Mouse (Mus musculus) limb, embryonic 10.5 days (tissue): ENCODE measurements around the gene Cma2. TPM values are rescaled to one million over a fixed set of nuclear protein-coding genes. Genes with fewer than 3 reads are reported as not detected.
"Not testable (repeated sequence)": the region's sequence is repeated elsewhere in the genome, so short reads cannot be mapped to it uniquely, and the experiment has no call there.

Source experiments
- DNase-seq: peaks from one replicate; pipeline ENCODE4 v3.0.0-alpha.2; 2017; ENCODE audit warnings: low spot score
- H3K27ac ChIP-seq: fragments of 300-500 bp; sonication (generic); 2 replicates; pipeline ENCODE4 v1.5.1; 2016; ENCODE audit warnings: mild to moderate bottlenecking
- H3K27me3 ChIP-seq: fragments of 300-500 bp; sonication (generic); 2 replicates; pipeline ENCODE4 v1.6.1; 2016; ENCODE audit warnings: low read depth, mild to moderate bottlenecking; ENCODE audit not compliant: poor library complexity, severe bottlenecking
- H3K36me3 ChIP-seq: fragments of 300-500 bp; sonication (generic); 2 replicates; pipeline ENCODE4 v1.6.1; 2016; ENCODE audit warnings: mild to moderate bottlenecking, moderate library complexity
- H3K4me1 ChIP-seq: fragments of 300-500 bp; sonication (generic); 2 replicates; pipeline ENCODE4 v1.6.1; 2016
- H3K4me3 ChIP-seq: fragments of 300-500 bp; sonication (generic); 2 replicates; pipeline ENCODE4 v1.5.1; 2016; ENCODE audit warnings: mild to moderate bottlenecking, moderate library complexity
- H3K9me3 ChIP-seq: fragments of 300-500 bp; sonication (generic); replicated peaks from 2 replicates; pipeline ENCODE4 v1.6.1; 2016; ENCODE audit warnings: mild to moderate bottlenecking
- WGBS: fragments of 180-500 bp; shearing (Covaris S2); methylation state at CpG from one replicate; pipeline ENCODE4 v1.1.7; 2016; 5-methylcytosine and 5-hydroxymethylcytosine counted together
- polyA plus RNA-seq: library from polyadenylated mRNA; unstranded; fragments of >200 nt; fragmentation: Nextera tagmentation; extraction: Ambion mirVana; gene quantifications from 2 replicates; pipeline ENCODE4 v1.2.1, GENCODE M21; 2016

Cma2 gene
- polyA plus RNA-seq, 1 experiment from 2014 or later: not detected

- H3K27me3 ChIP-seq: 0 out of 2 replicates have a peak, but pooled peaks cover 5% of the 10 kb centered on the region
- no peaks in the 10 kb centered on the region for H3K9me3 ChIP-seq
- H3K36me3 ChIP-seq: no peaks in the 10 kb centered on the region
- no peak overlapping the region for H3K4me3 ChIP-seq
- DNase-seq: peak; percentile 26
- H3K4me1 ChIP-seq: 0 out of 2 replicates have a peak, but pooled peaks cover 3% of the 10 kb centered on the region
- 74% methylated on average over 2 of the region's 2 CpGs for WGBS
- no peak overlapping the region for H3K27ac ChIP-seq
These were observed 4.4 kb upstream of the Cma2 start for GRCm38 (mm10) chr14:55946269-55946969.

DNA sequence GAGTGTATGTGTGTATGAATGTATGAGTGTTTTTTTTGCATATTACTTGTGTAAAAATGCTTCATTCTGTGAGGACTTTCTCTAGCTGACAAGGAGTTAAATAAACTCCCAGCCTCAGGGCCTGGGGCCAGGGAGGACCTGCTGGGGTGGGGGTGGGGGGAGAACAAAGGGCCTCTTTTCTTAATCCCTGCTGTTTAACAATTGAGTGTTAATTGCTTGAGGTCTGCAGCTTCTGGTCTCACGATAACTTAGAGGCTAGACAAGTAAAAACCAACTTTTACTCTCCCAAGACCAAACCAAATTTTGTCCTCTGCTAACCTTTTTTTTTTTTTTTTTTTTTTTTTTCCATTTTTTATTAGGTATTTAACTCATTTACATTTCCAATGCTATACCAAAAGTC, 12.5 kb downstream of the Cma2 start:
- DNase-seq: peak; percentile 41
- no peak overlapping the region for H3K4me3 ChIP-seq
- H3K4me1 ChIP-seq: peaks cover 8% of the 10 kb centered on the region
- H3K27ac ChIP-seq: no peak overlapping the region
- H3K36me3 ChIP-seq: no peaks in the 10 kb centered on the region
- H3K27me3 ChIP-seq: no peaks in the 10 kb centered on the region
- no peaks in the 10 kb centered on the region for H3K9me3 ChIP-seq
- WGBS: 0% methylated on average over 1 of the region's 1 CpGs

- not testable (repeated sequence) for H3K27me3 ChIP-seq, DNase-seq, H3K4me1 ChIP-seq, H3K4me3 ChIP-seq, H3K27ac ChIP-seq, H3K36me3 ChIP-seq, H3K9me3 ChIP-seq
- 57% methylated on average over 2 of the region's 2 CpGs for WGBS
These were observed 13.1 kb downstream of the Cma2 start for GRCm38 (mm10) chr14:55963900-55964299.

DNA sequence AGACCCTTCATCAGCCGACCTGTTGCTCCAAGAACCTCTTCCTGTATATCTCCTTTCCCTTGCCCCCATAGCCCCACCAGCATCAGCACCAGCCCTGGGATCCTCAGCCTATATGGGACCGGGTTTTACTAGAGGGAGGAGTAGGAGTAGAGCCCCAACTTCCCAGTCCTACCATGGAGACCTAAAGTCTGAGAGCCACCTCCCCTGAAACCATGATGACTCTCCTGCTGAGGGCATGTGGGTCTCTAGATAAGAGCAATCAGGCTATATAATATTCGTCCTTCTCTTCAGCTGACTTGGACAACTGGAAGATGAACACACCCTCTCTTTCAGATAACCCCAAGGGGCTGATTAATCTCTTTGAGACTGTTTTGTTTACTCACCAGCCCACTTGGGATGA, 36.7 kb downstream of the Cma2 start:
- DNase-seq, H3K9me3 ChIP-seq, H3K27ac ChIP-seq, H3K4me3 ChIP-seq, H3K4me1 ChIP-seq, H3K36me3 ChIP-seq, H3K27me3 ChIP-seq: not testable (repeated sequence)
- 91% methylated on average over 2 of the region's 3 CpGs for WGBS

- Histone ChIP-seq H3K27ac (no peak overlapping the region), H3K4me1 (no peaks in the 10 kb centered on the region), H3K36me3 (no peaks in the 10 kb centered on the region), H3K9me3 (no peaks in the 10 kb centered on the region), H3K4me3 (no peak overlapping the region), H3K27me3 (no peaks in the 10 kb centered on the region)
- WGBS: 65% methylated on average over 3 of the region's 3 CpGs
- DNase-seq: no peak
These were observed 62.4 kb downstream of the Cma2 start for GRCm38 (mm10) chr14:56013147-56013546.

DNA sequence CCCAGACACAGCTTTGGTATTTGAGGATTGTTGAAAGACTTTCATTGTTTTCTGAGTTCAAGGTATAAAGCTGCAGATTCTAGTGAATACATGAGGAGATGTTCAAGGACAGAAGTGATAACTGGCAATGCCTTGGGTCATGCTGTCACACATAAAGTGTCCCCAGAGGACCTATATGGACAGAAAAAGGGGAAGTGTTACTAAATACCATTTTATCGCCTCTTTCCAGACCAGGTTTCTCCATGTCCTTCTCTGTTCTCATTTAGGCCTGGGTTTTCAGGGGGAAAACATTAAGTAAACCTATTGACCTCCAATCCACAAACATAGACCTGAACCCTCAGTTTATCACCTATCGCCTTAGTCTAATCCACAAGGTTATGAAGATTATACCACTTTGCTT, 63.1 kb downstream of the Cma2 start:
- Histone ChIP-seq H3K9me3 (no peaks in the 10 kb centered on the region), H3K27ac (no peak overlapping the region), H3K36me3 (no peaks in the 10 kb centered on the region), H3K27me3 (no peaks in the 10 kb centered on the region), H3K4me3 (no peak overlapping the region), H3K4me1 (no peaks in the 10 kb centered on the region)
- WGBS: 92% methylated on average over 2 of the region's 2 CpGs
- no peak for DNase-seq

DNA sequence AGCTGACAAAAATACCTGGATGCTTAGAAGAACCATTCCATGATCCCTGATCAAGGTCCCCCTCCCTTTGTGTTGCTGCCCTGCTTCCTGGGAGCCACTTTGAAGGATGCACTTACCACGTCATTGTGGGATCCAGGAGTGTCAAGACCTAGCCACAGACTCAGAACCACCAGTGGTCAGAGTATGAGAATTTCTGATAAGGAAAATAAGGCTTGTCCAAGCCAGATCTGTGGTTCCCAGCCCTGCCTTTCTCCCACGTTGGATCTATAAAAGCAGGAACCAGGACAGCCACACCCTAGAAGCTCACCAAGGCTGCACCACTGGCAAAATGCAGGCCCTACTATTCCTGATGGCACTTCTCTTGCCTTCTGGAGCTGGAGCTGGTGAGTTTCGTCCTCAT, 66.9 kb downstream of the Cma2 start, which contains the start of gene Mcpt1:
Mcpt1 (plus strand) TSS at position 301 of the 400 bp plus-strand sequence.
- 75% methylated on average over 3 of the region's 3 CpGs for WGBS
- not testable (repeated sequence) for H3K4me1 ChIP-seq, H3K36me3 ChIP-seq, H3K9me3 ChIP-seq, H3K27ac ChIP-seq, DNase-seq, H3K27me3 ChIP-seq, H3K4me3 ChIP-seq

DNA sequence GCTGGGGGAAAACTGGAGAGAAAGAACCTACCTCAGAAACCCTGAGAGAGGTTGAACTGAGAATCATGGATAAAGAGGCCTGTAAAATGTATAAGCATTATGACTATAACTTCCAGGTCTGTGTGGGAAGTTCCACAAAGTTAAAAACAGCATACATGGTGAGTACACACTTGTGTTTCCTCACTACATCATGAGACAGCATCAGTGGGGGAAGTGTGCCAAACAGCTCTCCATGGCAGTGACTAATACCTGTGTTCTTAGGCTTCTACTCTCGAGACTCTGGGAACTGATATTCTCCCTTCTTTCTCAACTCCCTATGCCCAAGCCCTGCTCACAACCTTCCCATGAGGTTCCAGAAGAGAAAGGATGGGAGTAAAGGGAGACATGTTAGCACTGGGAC, 68.7 kb downstream of the Cma2 start:
- Histone ChIP-seq H3K9me3 (no peaks in the 10 kb centered on the region), H3K27me3 (no peaks in the 10 kb centered on the region), H3K4me1 (no peaks in the 10 kb centered on the region), H3K27ac (no peak overlapping the region), H3K4me3 (no peak overlapping the region), H3K36me3 (no peaks in the 10 kb centered on the region)
- no peak for DNase-seq
- WGBS: 91% methylated on average over 1 of the region's 1 CpGs

DNA sequence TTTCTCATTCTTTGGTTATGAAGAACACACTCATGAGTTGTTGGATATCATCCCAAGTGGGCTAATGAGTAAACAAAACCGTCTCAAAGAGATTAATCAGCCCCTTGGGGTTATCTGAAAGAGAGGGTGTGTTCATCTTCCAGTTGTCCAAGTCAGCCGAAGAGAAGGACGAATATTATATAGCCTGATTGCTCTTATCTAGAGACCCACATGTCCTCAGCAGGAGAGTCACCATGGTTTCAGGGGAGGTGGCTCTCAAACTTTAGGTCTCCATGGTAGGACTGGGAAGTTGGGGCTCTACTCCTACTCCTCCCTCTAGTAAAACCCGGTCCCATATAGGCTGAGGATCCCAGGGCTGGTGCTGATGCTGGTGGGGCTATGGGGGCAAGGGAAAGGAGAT, 70.5 kb downstream of the Cma2 start:
- H3K27ac ChIP-seq, H3K36me3 ChIP-seq, H3K4me1 ChIP-seq, H3K4me3 ChIP-seq, H3K9me3 ChIP-seq, H3K27me3 ChIP-seq, DNase-seq: not testable (repeated sequence)
- WGBS: 79% methylated on average over 4 of the region's 4 CpGs

Other genes starting within 250 kb of the Cma2 start
- gene Tgm1, start 237.1 kb upstream of the Cma2 start, polyA plus RNA-seq: 1.5 and 1.9 TPM in 2 replicates
- gene Rabggta, start 228.7 kb upstream of the Cma2 start, polyA plus RNA-seq: 27.3 and 29.7 TPM in 2 replicates
- 65.2 and 67.4 TPM in 2 replicates for gene Dhrs1, start 205.3 kb upstream of the Cma2 start, polyA plus RNA-seq
- gene Nop9, start 205.3 kb upstream of the Cma2 start, polyA plus RNA-seq: 68.7 and 71.4 TPM in 2 replicates
- 0.24 TPM in 1 of 2 replicates, not detected in the other for gene Cideb, start 192.5 kb upstream of the Cma2 start, polyA plus RNA-seq
- gene Ltb4r2, start 189.6 kb upstream of the Cma2 start, polyA plus RNA-seq: 0.23 and 0.30 TPM in 2 replicates
- gene Ltb4r1, start 185.0 kb upstream of the Cma2 start, polyA plus RNA-seq: 0.14 and 0.26 TPM in 2 replicates
- gene Adcy4, start 166.9 kb upstream of the Cma2 start, polyA plus RNA-seq: 7.7 and 13.3 TPM in 2 replicates
- gene Ripk3, start 162.1 kb upstream of the Cma2 start, polyA plus RNA-seq: 25.3 and 29.3 TPM in 2 replicates
- gene Nfatc4, start 127.8 kb upstream of the Cma2 start, polyA plus RNA-seq: 106 and 157 TPM in 2 replicates
- 31.1 and 44.4 TPM in 2 replicates for gene Nynrin, start 97.0 kb upstream of the Cma2 start, polyA plus RNA-seq
- 0.15 and 0.31 TPM in 2 replicates for gene Cbln3, start 66.6 kb upstream of the Cma2 start, polyA plus RNA-seq
- gene Khnyn, start 66.0 kb upstream of the Cma2 start, polyA plus RNA-seq: 35.0 and 38.8 TPM in 2 replicates
- gene Sdr39u1, start 50.7 kb upstream of the Cma2 start, polyA plus RNA-seq: 55.0 and 70.3 TPM in 2 replicates
- gene Cma1, start 6.3 kb upstream of the Cma2 start, polyA plus RNA-seq: not detected in 2 replicates
- gene Mcpt1, start 67.0 kb downstream of the Cma2 start, polyA plus RNA-seq: not detected in 2 replicates
- not detected in 2 replicates for gene Mcpt9, start 79.5 kb downstream of the Cma2 start, polyA plus RNA-seq
- not detected in 2 replicates for gene Mcpt2, start 91.1 kb downstream of the Cma2 start, polyA plus RNA-seq
- gene Mcpt4, start 111.3 kb downstream of the Cma2 start, polyA plus RNA-seq: not detected in 2 replicates
- not detected in 2 replicates for gene Mcpt8, start 134.3 kb downstream of the Cma2 start, polyA plus RNA-seq
- gene Ctsg, start 151.6 kb downstream of the Cma2 start, polyA plus RNA-seq: not detected in 2 replicates
- not detected in 2 replicates for gene Gzme, start 169.6 kb downstream of the Cma2 start, polyA plus RNA-seq
- gene Gzmd, start 181.6 kb downstream of the Cma2 start, polyA plus RNA-seq: not detected in 2 replicates
- gene Gzmg, start 208.6 kb downstream of the Cma2 start, polyA plus RNA-seq: not detected in 2 replicates
- not detected in 2 replicates for gene Gzmn, start 223.6 kb downstream of the Cma2 start, polyA plus RNA-seq